In the genomic region with DNA sequence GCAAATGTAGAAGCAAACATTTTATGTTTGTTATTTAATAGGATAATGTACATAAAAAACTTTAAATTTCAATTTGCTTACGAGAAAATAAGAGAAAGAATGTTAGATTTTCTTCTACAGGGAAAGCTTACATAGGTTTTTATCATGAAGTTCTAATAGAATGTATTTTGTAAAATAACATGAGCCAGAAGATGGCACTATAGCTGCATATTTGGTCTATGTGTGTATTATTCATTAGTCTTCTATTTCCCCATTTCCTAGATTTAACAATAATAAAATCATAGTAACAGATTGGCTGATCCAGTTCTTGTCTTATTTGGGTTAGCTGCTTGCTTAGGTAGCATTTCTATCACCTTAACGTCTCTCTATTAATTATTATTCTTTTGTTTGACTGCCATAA, we compare ENCODE assay signal across 18 mouse cellular contexts. TPM values are rescaled to one million over a fixed set of nuclear protein-coding genes. Genes with fewer than 3 reads are reported as not detected.
A peak's percentile ranks its signal among the peaks of the same experiment; 100 is the strongest.
DNase-seq lines count a peak whose midpoint lies in the region; ATAC-seq and TF ChIP-seq lines count a peak whose summit lies in the region.
"Had no signal": no experiment of that assay in that cellular context is flagged by ENCODE, and none has a peak within 500 bp of the region (broad histone marks: within the 10 kb centered on the region; RNA-seq: fewer than 3 reads in every experiment).

No protein-coding gene starts in this region.

- TF ChIP-seq CTCF in kidney, postnatal 0 days (IDR thresholded peaks at IDR 0.05; ENCODE audit: low read depth): peak; percentile 57
- TF ChIP-seq CTCF in midbrain, postnatal 0 days (IDR thresholded peaks at IDR 0.05): peak; percentile 65

- 74% methylated on average over 2 of the region's 2 CpGs for WGBS in kidney, postnatal 0 days
- 68% methylated on average over 2 of the region's 2 CpGs for WGBS in midbrain, postnatal 0 days
- WGBS in midbrain, embryonic 15.5 days: 74% methylated on average over 2 of the region's 2 CpGs

- no peaks in the 10 kb centered on the region for H3K4me1 ChIP-seq in kidney, postnatal 0 days (replicated peaks; ENCODE audit: insufficient read depth, low read length)
- no peaks in the 10 kb centered on the region for H3K4me1 ChIP-seq in midbrain, postnatal 0 days (ENCODE audit: insufficient read depth, low read length)
- H3K4me1 ChIP-seq in midbrain, embryonic 15.5 days: no peaks in the 10 kb centered on the region
- H3K4me1 ChIP-seq: embryonic facial prominence, embryonic 12.5 days; forebrain, embryonic 15.5 days; hindbrain, embryonic 15.5 days; liver, embryonic 15.5 days had no signal

- no peak overlapping the region for H3K4me3 ChIP-seq in kidney, postnatal 0 days (replicated peaks; ENCODE audit: low read depth, low read length)
- H3K4me3 ChIP-seq in midbrain, postnatal 0 days (ENCODE audit: low read depth, low read length): no peak overlapping the region
- no peak overlapping the region for H3K4me3 ChIP-seq in midbrain, embryonic 15.5 days
- H3K4me3 ChIP-seq: embryonic facial prominence, embryonic 12.5 days; forebrain, embryonic 15.5 days; hindbrain, embryonic 15.5 days; liver, embryonic 15.5 days had no signal

- no peak overlapping the region for H3K27ac ChIP-seq in kidney, postnatal 0 days
- no peak overlapping the region for H3K27ac ChIP-seq in midbrain, postnatal 0 days (ENCODE audit: low read depth, low read length)
- H3K27ac ChIP-seq in midbrain, embryonic 15.5 days: no peak overlapping the region
- H3K27ac ChIP-seq: embryonic facial prominence, embryonic 12.5 days; forebrain, embryonic 15.5 days; hindbrain, embryonic 15.5 days; liver, embryonic 15.5 days had no signal

- DNase-seq in embryo, embryonic 11 days: peak; percentile 7
- no peak for DNase-seq in embryo, embryonic 9.5 days (ENCODE audit: extremely low spot score)
- peak; percentile 39 for DNase-seq in kidney, postnatal 0 days (ENCODE audit: low spot score)
- no peak for DNase-seq in kidney, postnatal 10 days
- peak; percentile 62 for DNase-seq in midbrain, postnatal 0 days (ENCODE audit: low spot score)
- peak; percentile 2 for DNase-seq in telencephalon, adult 2 months (ENCODE audit: low read depth, low spot score)
- DNase-seq: adrenal gland, postnatal 36 days; cerebellum, adult 11-12 months; kidney, postnatal 14 days had no signal

- no peaks in the 10 kb centered on the region for H3K9me3 ChIP-seq in kidney, postnatal 0 days (replicated peaks; ENCODE audit: low read length)
- H3K9me3 ChIP-seq in midbrain, postnatal 0 days (ENCODE audit: low read length): no peaks in the 10 kb centered on the region
- H3K9me3 ChIP-seq in midbrain, embryonic 15.5 days: no peaks in the 10 kb centered on the region
- H3K9me3 ChIP-seq: embryonic facial prominence, embryonic 12.5 days; forebrain, embryonic 15.5 days; hindbrain, embryonic 15.5 days; liver, embryonic 15.5 days had no signal

- no peak overlapping the region for H3K9ac ChIP-seq in kidney, postnatal 0 days (ENCODE audit: low read depth, low read length)
- H3K9ac ChIP-seq in midbrain, postnatal 0 days (replicated peaks; ENCODE audit: low read length, poor library complexity, severe bottlenecking): no peak overlapping the region
- no peak overlapping the region for H3K9ac ChIP-seq in midbrain, embryonic 15.5 days
- H3K9ac ChIP-seq: embryonic facial prominence, embryonic 12.5 days; forebrain, embryonic 15.5 days; hindbrain, embryonic 15.5 days; liver, embryonic 15.5 days had no signal

- no peak for ATAC-seq in kidney, postnatal 0 days (replicated peaks; ENCODE audit: low FRiP score, low read depth)
- 0 out of 2 replicates have a peak, but pooled peaks have one; percentile 49 for ATAC-seq in midbrain, postnatal 0 days (ENCODE audit: low FRiP score)
- no peak for ATAC-seq in midbrain, embryonic 15.5 days (replicated peaks)
- no peak for ATAC-seq in erythroid progenitor cell, adult 5-6 weeks (replicated peaks; ENCODE audit: low FRiP score, poor library complexity, severe bottlenecking)
- ATAC-seq: forebrain, embryonic 15.5 days had no signal

- no peaks in the 10 kb centered on the region for H3K36me3 ChIP-seq in kidney, postnatal 0 days (ENCODE audit: insufficient read depth, low read length)
- H3K36me3 ChIP-seq in midbrain, postnatal 0 days (ENCODE audit: insufficient read depth, low read length): no peaks in the 10 kb centered on the region
- H3K36me3 ChIP-seq in midbrain, embryonic 15.5 days (replicated peaks): no peaks in the 10 kb centered on the region
- H3K36me3 ChIP-seq: embryonic facial prominence, embryonic 12.5 days; forebrain, embryonic 15.5 days; hindbrain, embryonic 15.5 days; liver, embryonic 15.5 days had no signal

- H3K4me2 ChIP-seq in kidney, postnatal 0 days (ENCODE audit: low read length): no peak overlapping the region
- H3K4me2 ChIP-seq in midbrain, postnatal 0 days (ENCODE audit: low read depth, low read length, poor library complexity, severe bottlenecking): no peak overlapping the region
- H3K4me2 ChIP-seq in midbrain, embryonic 15.5 days: no peak overlapping the region
- H3K4me2 ChIP-seq: embryonic facial prominence, embryonic 12.5 days; forebrain, embryonic 15.5 days; hindbrain, embryonic 15.5 days; liver, embryonic 15.5 days had no signal

- no peaks in the 10 kb centered on the region for H3K27me3 ChIP-seq in kidney, postnatal 0 days (ENCODE audit: insufficient read depth, low read length)
- no peaks in the 10 kb centered on the region for H3K27me3 ChIP-seq in midbrain, postnatal 0 days (ENCODE audit: insufficient read depth, low read length)
- H3K27me3 ChIP-seq in midbrain, embryonic 15.5 days (replicated peaks): no peaks in the 10 kb centered on the region
- H3K27me3 ChIP-seq: embryonic facial prominence, embryonic 12.5 days; forebrain, embryonic 15.5 days; hindbrain, embryonic 15.5 days; liver, embryonic 15.5 days had no signal

RNA-seq across cellular contexts. Expression of a gene that starts 13.8 kb away (rescaled TPM):
- polyA plus RNA-seq in kidney, postnatal 0 days (2015; fragmentation: Nextera tagmentation; extraction: Ambion mirVana): 0.09 TPM in 1 of 2 replicates, not detected in the other
- total RNA-seq in midbrain, postnatal 0 days (2014; rRNA removed): not detected in 2 replicates
- polyA plus RNA-seq in midbrain, postnatal 0 days (2015; fragmentation: Nextera tagmentation; extraction: Ambion mirVana): not detected in 2 replicates
- polyA plus RNA-seq in midbrain, embryonic 15.5 days (2015; fragmentation: Nextera tagmentation; extraction: Ambion mirVana): not detected in 2 replicates
- total RNA-seq in erythroid progenitor cell, adult 5-6 weeks (2015; ENCODE audit: low replicate concordance): not detected in 2 replicates
- total RNA-seq in erythroid progenitor cell, adult 5-6 weeks (2017; ENCODE audit: low replicate concordance): not detected in 2 replicates
- total RNA-seq: adrenal gland, postnatal 36 days; megakaryocyte progenitor cell, adult 5-6 weeks had no signal
- polyA plus RNA-seq: forebrain, embryonic 15.5 days; gonadal fat pad, adult 2 months; heart, embryonic 16.5 days; hindbrain, embryonic 15.5 days; liver, embryonic 15.5 days had no signal

RNA-seq across cellular contexts. Expression of a gene that starts 35.8 kb away (rescaled TPM):
- not detected in 2 replicates for polyA plus RNA-seq in kidney, postnatal 0 days (2015; fragmentation: Nextera tagmentation; extraction: Ambion mirVana)
- total RNA-seq in midbrain, postnatal 0 days (2014; rRNA removed): not detected in 2 replicates
- polyA plus RNA-seq in midbrain, postnatal 0 days (2015; fragmentation: Nextera tagmentation; extraction: Ambion mirVana): not detected in 2 replicates
- polyA plus RNA-seq in midbrain, embryonic 15.5 days (2015; fragmentation: Nextera tagmentation; extraction: Ambion mirVana): not detected in 2 replicates
- not detected in 2 replicates for total RNA-seq in erythroid progenitor cell, adult 5-6 weeks (2015; ENCODE audit: low replicate concordance)
- not detected in 2 replicates for total RNA-seq in erythroid progenitor cell, adult 5-6 weeks (2017; ENCODE audit: low replicate concordance)
- total RNA-seq: adrenal gland, postnatal 36 days; megakaryocyte progenitor cell, adult 5-6 weeks had no signal
- polyA plus RNA-seq: forebrain, embryonic 15.5 days; gonadal fat pad, adult 2 months; heart, embryonic 16.5 days; hindbrain, embryonic 15.5 days; liver, embryonic 15.5 days had no signal

Comparison
In these comparisons a context has a peak if more than half of its experiments do, and no peak if none do; other contexts are left out.
1. DNase-seq: peak in embryo, embryonic 11 days (single experiment), kidney, postnatal 0 days (single experiment), midbrain, postnatal 0 days (single experiment) and telencephalon, adult 2 months (single experiment); none in embryo, embryonic 9.5 days (single experiment) and kidney, postnatal 10 days (single experiment).